Mouse (Mus musculus) forebrain, embryonic 11.5 days (tissue): ENCODE results near the gene Slc38a10. TPM values are rescaled to one million over a fixed set of nuclear protein-coding genes. Genes with fewer than 3 reads are reported as not detected.

Experiments
- ATAC-seq: fragments of 200-750 bp; cut with Nextera tagmentation; replicated peaks from 2 replicates; pipeline ENCODE4 v1.8.0; 2017; ENCODE audit warnings: moderate TSS enrichment; ENCODE audit not compliant: low FRiP score
- DNase-seq: peaks from one replicate; pipeline ENCODE4 v3.0.0-alpha.2; 2017; ENCODE audit warnings: low spot score
- H3K27ac ChIP-seq: fragments of 300-500 bp; sonication (generic); 2 replicates; pipeline ENCODE4 v1.5.1; 2014; ENCODE audit warnings: low read depth, low read length
- H3K27me3 ChIP-seq: fragments of 300-500 bp; sonication (generic); 2 replicates; pipeline ENCODE4 v1.6.1; 2014; ENCODE audit warnings: mild to moderate bottlenecking, low read length, mixed read lengths; ENCODE audit not compliant: control insufficient read depth, insufficient read depth
- H3K36me3 ChIP-seq: fragments of 300-500 bp; sonication (generic); 2 replicates; pipeline ENCODE4 v1.6.1; 2014; ENCODE audit warnings: mild to moderate bottlenecking, low read length, moderate library complexity, mixed read lengths; ENCODE audit not compliant: control insufficient read depth, insufficient read depth
- H3K4me1 ChIP-seq: fragments of 300-500 bp; sonication (generic); replicated peaks from 2 replicates; pipeline ENCODE4 v1.6.1; 2014; ENCODE audit warnings: low read length, mixed read lengths; ENCODE audit not compliant: control insufficient read depth, insufficient read depth
- H3K4me2 ChIP-seq: fragments of 300-500 bp; sonication (generic); 2 replicates; pipeline ENCODE4 v1.6.1; 2014; ENCODE audit warnings: low read depth, mild to moderate bottlenecking, low read length, moderate library complexity, mixed read lengths; ENCODE audit not compliant: severe bottlenecking
- H3K4me3 ChIP-seq: fragments of 300-500 bp; sonication (generic); 2 replicates; pipeline ENCODE4 v1.5.1; 2014; ENCODE audit warnings: low read depth, low read length
- H3K9ac ChIP-seq: fragments of 300-500 bp; sonication (generic); 2 replicates; pipeline ENCODE4 v1.6.1; 2014; ENCODE audit warnings: low read length
- H3K9me3 ChIP-seq: fragments of 300-500 bp; sonication (generic); 2 replicates; pipeline ENCODE4 v1.6.1; 2016; ENCODE audit warnings: low read length, mixed read lengths; ENCODE audit not compliant: control insufficient read depth
- WGBS: fragments of 180-500 bp; shearing (Covaris S2); extraction: QIAGEN DNeasy Blood & Tissue Kit; methylation state at CpG from one replicate; pipeline ENCODE4 v1.1.7; 2014; 5-methylcytosine and 5-hydroxymethylcytosine counted together
- polyA plus RNA-seq: library from polyadenylated mRNA; unstranded; fragments of >200 nt; fragmentation: Nextera tagmentation; extraction: Ambion mirVana; gene quantifications from 2 replicates; pipeline ENCODE4 v1.2.1, GENCODE M21; 2014

The Slc38a10 gene
- polyA plus RNA-seq, 1 experiment from 2014 or later: 58.3 TPM

DNA sequence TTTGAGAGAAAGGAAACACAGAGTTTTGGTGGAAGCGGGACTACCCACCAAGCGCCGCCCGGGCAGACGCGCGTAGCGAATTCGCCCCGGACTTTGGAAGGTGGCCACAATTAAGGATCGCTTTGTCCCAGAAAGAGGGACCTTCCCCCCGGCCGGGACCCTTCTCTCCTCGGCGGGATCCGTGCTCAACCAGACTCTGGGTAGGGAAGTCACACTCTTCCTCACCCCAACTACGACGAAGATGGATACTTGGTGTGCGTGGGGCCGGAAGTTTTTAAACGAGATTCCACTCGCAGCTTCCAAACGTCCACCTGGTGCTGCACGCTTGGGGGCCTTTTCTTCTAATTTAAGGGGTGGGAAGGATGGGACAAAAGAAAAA is 36.9 kb upstream of the Slc38a10 start:
- no peaks in the 10 kb centered on the region for H3K9me3 ChIP-seq
- H3K27me3 ChIP-seq: no peaks in the 10 kb centered on the region
- WGBS: under 1% methylated on average over 24 of the region's 24 CpGs
- H3K4me1 ChIP-seq: peaks cover 30% of the 10 kb centered on the region
- H3K27ac ChIP-seq: peak overlapping the region; percentile 95
- H3K4me3 ChIP-seq: peak overlapping the region; percentile 94
- H3K36me3 ChIP-seq: no peaks in the 10 kb centered on the region
- H3K4me2 ChIP-seq: peak overlapping the region; percentile 98
- peak overlapping the region; percentile 99 for H3K9ac ChIP-seq
- DNase-seq: peak; percentile 76
- no peak for ATAC-seq

DNA sequence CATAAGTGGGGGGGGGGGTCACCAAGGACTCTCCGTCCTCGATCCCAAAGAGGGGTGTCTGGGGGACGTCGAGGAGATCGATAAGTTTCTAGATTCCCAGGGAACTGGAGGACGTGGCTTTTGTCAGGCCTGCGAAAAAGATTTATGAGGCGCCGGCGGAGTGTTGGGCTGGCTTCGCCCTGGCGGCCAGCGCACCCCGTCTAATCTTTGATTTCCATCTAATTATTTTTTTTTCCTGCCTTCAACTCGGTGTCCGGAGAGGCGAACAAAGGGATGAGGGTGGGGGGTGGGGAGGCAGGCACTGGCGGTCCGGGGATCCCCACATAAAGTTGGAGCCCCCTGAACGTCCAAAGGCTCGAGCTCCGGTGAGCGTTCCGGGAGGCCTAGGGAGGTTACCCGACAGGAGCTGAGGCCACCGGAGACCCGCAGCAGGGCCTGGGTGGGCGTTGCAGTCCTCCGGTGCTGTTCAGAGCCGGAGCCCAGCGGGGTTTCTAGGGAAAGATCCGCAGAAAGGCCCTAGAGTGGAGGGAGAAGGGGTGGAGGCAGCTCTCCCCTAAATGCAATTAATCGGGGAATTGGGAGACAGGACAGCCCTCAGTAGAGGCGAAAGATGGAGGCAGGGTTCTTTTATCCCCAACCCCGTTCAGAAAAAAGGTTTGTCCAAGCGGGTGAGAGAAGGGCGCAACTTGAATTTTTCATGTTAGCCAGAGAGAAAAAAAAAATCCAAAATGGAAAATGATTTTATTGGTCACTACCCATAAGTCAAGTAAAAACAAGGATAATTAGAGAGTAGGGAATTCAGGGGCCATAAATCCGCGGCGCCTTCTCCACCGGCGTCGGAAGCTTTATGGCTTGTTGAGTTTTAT is 36.3 kb upstream of the Slc38a10 start:
- Histone ChIP-seq H3K9ac (peak overlapping the region; percentile 99), H3K4me1 (peaks cover 31% of the 10 kb centered on the region), H3K9me3 (no peaks in the 10 kb centered on the region), H3K27ac (peak overlapping the region; percentile 95), H3K4me3 (peak overlapping the region; percentile 94), H3K4me2 (peak overlapping the region; percentile 98), H3K27me3 (no peaks in the 10 kb centered on the region), H3K36me3 (no peaks in the 10 kb centered on the region)
- ATAC-seq: no peak
- peak; percentile 76 for DNase-seq
- WGBS: under 1% methylated on average over 43 of the region's 43 CpGs

DNA sequence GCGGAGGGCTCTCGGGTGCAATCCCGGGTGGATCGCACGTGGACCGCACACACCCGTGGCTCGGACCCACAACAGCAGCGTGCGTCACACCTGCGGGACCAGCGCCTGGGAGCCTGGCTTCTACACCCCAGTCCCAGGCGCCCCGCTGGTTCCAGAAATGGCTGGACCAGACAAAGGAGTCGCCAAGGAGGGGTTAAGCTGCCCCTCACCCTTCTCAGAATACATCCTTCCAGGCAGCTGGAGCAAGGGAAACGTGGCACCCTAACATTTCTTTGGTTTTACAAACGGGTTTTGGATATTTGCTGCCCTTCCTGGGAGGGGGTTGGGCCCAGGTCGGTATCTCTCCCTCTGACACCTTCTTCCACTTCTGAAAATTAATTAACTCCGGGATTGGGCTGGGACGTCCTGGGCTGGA is 35.7 kb upstream of the Slc38a10 start:
- H3K36me3 ChIP-seq: no peaks in the 10 kb centered on the region
- H3K27ac ChIP-seq: peak overlapping the region; percentile 95
- H3K27me3 ChIP-seq: no peaks in the 10 kb centered on the region
- H3K4me1 ChIP-seq: peaks cover 31% of the 10 kb centered on the region
- H3K4me3 ChIP-seq: peak overlapping the region; percentile 94
- peak overlapping the region; percentile 98 for H3K4me2 ChIP-seq
- 0% methylated on average over 20 of the region's 20 CpGs for WGBS
- DNase-seq (peak; percentile 85), ATAC-seq (no peak)
- peak overlapping the region; percentile 99 for H3K9ac ChIP-seq
- H3K9me3 ChIP-seq: no peaks in the 10 kb centered on the region

DNA sequence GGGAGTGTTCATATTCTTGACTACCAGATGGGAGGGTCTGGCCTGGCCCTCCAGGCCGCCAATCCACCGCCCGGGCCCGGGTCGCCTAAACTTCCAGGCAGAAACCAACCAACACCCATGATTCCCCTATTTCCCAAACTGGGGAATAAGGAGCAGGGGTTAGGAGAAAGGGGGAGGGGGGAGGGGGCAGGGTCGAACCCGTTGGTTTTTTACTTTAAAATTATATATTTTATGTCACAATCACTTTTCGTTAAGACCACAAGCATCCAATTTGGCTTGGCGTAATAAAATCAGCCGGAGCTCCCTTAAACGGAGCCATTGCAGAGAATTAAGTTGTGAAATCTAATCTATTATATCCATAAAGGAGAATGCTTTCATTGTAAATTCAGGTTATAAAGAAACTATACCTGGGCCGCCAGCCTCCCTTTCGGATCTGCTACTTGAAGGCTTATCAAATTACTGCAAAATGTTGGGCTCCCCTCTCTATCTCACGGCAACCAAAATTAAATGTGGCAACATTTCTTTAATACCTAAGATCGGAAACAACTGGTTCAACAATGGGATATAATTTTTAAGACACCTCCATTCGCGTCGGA is 35.1 kb upstream of the Slc38a10 start:
- no peaks in the 10 kb centered on the region for H3K27me3 ChIP-seq
- H3K27ac ChIP-seq: peak overlapping the region; percentile 95
- peak overlapping the region; percentile 94 for H3K4me3 ChIP-seq
- peak overlapping the region; percentile 98 for H3K4me2 ChIP-seq
- H3K9ac ChIP-seq: peak overlapping the region; percentile 99
- H3K9me3 ChIP-seq: no peaks in the 10 kb centered on the region
- DNase-seq (no peak), ATAC-seq (no peak)
- 4% methylated on average over 18 of the region's 18 CpGs for WGBS
- peaks cover 31% of the 10 kb centered on the region for H3K4me1 ChIP-seq
- H3K36me3 ChIP-seq: no peaks in the 10 kb centered on the region

DNA sequence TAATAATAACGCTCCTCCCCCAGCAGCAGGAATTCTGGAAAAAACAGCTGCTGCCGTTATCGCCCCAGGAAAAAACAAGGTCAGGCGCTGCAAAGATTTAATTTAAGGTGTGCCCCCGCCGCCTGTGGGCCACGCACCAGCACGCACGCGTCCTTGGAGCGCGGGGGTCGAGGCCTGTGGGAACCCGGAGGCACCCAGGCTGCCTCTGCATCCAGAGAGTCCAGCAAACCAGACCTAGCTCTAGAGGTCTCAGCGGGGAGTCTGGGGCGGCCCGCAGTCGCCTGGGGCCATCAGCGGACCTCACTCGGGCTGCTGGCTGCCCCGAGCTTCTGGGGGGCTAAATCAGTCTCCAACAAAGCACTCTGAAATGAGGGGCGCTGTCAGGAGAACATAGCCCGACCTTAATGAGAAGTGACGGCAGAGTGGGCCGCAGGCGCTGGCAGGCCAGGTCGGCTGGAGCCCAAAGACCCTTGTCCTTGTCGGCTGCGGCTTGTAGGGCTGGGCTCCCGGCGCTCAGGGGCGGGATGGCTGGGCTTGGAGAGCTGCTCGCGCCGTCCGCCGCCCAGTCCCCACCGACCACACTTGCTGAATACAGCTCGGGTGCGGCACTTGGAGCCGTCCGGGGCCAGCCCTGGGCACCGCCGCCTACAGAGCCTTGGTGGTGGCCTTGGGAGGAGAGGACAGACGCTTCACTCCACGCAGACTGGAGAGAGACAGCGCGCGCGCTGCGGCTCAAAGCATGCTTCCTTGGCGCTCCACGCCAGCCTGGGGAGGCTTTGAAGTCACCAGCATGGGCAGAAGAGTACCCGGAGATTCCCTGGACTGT is 34.4 kb upstream of the Slc38a10 start:
- ATAC-seq: no peak
- Histone ChIP-seq H3K4me3 (peak overlapping the region; percentile 94), H3K27me3 (no peaks in the 10 kb centered on the region), H3K4me1 (peaks cover 29% of the 10 kb centered on the region), H3K9ac (peak overlapping the region; percentile 99), H3K36me3 (no peaks in the 10 kb centered on the region), H3K9me3 (no peaks in the 10 kb centered on the region), H3K4me2 (peak overlapping the region; percentile 98), H3K27ac (peak overlapping the region; percentile 95)
- WGBS: 1% methylated on average over 54 of the region's 54 CpGs
- peak; percentile 87 for DNase-seq

DNA sequence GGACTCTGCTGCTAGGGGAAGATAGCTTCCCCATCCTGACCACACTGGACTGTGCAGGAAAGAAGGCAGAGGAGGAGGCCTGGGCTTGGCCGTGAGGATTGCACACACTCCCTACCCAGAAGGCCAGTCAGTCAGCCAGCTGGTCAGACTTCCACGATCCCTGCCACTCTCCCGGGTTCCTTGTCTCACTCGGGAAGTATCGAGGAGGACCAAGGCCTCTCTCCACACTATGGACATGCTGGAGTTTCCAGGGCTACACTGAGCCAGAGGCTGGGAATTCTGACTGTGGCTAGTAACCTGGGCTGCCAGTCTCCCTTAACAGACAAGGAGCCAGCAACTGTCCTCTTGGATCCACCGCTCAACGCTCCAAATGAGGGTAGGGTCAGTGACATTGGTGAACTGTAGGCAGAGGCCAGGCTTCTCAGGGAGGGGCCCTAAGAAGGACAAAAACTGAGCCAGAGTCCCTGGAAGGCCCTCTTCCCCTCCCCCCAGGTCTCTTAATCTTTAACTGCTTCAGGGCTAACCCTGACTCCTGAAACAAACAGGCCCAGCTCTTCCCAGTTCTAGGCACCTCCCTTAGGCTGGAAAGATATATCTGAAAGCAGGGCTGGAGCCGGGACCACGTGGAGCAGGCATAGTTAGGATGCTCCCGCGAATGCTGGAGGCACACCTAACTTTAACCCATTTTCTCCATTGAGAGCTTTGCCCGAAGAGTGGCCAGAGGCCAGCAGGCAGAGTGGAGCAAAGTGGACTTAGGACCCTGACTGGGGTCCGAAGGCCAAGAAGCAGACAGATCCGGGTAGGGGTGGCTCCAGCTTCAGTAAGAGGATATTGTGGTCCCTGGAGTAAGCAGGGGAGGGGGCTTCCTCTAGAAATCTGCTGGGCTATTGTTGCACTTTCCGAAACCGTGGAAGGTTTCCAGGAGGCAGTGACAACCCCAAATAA is 33.5 kb upstream of the Slc38a10 start:
- H3K4me3 ChIP-seq: peak overlapping the region; percentile 94
- peak; percentile 75 for DNase-seq
- H3K4me2 ChIP-seq: peak overlapping the region; percentile 98
- 2% methylated on average over 16 of the region's 16 CpGs for WGBS
- peak overlapping the region; percentile 95 for H3K27ac ChIP-seq
- H3K27me3 ChIP-seq: no peaks in the 10 kb centered on the region
- peaks cover 25% of the 10 kb centered on the region for H3K4me1 ChIP-seq
- 0 out of 2 replicates have a peak, but pooled peaks have one; percentile 18 for ATAC-seq
- H3K36me3 ChIP-seq: no peaks in the 10 kb centered on the region
- H3K9ac ChIP-seq: peak overlapping the region; percentile 99
- no peaks in the 10 kb centered on the region for H3K9me3 ChIP-seq

DNA sequence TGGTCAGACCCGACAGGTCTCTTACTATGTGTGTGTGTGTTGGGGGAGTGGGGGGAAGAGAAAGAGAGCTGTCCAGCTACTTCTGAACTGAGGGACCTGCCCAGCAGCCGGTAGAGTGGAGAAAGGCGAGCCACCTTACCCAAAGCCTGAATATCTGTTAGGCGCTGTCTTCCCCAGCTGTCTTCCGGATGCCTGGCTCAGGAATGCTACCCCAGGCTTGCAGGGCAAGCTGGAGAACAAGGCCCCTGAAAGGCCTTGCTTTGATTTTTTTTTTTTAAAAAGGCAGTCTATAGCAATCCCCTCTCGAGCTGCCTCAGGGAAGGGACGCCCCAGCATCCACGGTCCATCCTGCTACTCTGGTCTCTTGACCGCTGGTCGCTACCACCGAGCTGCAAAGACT is 32.6 kb upstream of the Slc38a10 start:
- Histone ChIP-seq H3K27ac (peak overlapping the region; percentile 95; the same call in 1 of the 2 replicates), H3K4me2 (peak overlapping the region; percentile 24; the same call in 1 of the 2 replicates), H3K9ac (peak overlapping the region; percentile 99), H3K27me3 (no peaks in the 10 kb centered on the region), H3K4me1 (peaks cover 25% of the 10 kb centered on the region), H3K9me3 (no peaks in the 10 kb centered on the region), H3K36me3 (no peaks in the 10 kb centered on the region), H3K4me3 (no peak overlapping the region)
- DNase-seq: no peak
- no peak for ATAC-seq
- WGBS: 13% methylated on average over 11 of the region's 11 CpGs
